Mouse (Mus musculus) spleen, embryonic (tissue): Measurements from ENCODE around the gene Zfp704.

Source experiments
- CTCF ChIA-PET: fragments of 350-600 bp; sonication (Branson Sonifier 250); formaldehyde crosslinking; loops from one replicate; lab custom pipeline; 2022; lab: Charles Lee

The Zfp704 gene

GRCm38 (mm10) chr3:9432796-9433526, 176.9 kb downstream of the Zfp704 start:
- CTCF ChIA-PET, result no interaction called here

DNA sequence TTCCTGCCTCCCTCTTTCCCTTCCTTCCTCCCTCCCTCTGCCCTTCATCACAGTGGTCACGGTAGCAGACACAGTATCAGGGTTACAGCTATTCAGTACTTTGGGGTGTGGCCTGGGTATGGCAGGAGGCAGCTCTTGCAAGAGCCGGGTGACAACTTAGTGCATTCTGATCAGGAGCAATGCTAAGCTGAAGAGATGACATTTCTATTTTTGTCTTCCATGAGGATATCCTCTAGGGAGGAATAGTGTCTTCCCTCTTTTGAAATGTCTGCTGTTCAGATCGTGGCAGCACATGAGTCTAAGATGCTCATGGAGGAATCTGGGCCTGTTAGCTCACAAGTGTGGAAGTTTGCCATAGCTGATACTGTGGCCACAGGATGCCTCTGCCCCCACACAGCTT, 177.7 kb downstream of the Zfp704 start:
- CTCF ChIA-PET, result no interaction called here

- CTCF ChIA-PET, result no interaction called here
Observed at GRCm38 (mm10) chr3:9429946-9430345, 179.9 kb downstream of the Zfp704 start.

- CTCF ChIA-PET, result interaction anchor here (0.5 kb wide), 1 partner anchor 724 kb away, joined by 3 read pairs; no protein-coding TSS in a partner anchor
Observed at GRCm38 (mm10) chr3:9427826-9428225, 182.1 kb downstream of the Zfp704 start.

- CTCF ChIA-PET, result no interaction called here
Observed at GRCm38 (mm10) chr3:9425661-9426060, 184.2 kb downstream of the Zfp704 start.

GRCm38 (mm10) chr3:9424637-9425036, 185.2 kb downstream of the Zfp704 start:
- CTCF ChIA-PET, result no interaction called here

- CTCF ChIA-PET, result no interaction called here
Observed at GRCm38 (mm10) chr3:9423669-9424068, 186.2 kb downstream of the Zfp704 start.

GRCm38 (mm10) chr3:9408896-9409295, 201.0 kb downstream of the Zfp704 start:
- CTCF ChIA-PET, result no interaction called here

DNA sequence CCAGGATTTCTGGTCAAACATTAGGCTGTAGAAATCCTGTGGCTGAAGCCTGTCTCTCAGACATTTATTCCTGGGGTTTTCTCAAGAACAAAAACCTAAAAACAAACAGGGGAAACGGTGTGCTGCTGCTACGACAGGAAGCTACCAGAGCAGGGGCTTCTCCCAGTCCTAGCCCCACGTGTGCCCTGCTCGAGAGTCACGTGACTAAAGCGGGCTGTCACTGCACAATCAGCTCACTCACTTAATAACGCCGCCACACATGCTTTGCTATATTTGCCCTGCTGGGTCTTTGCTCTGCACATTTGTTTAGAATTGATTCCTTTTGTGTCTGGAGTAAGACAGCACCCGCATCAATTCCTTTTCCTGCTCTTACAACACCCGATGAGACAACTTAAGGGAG, 202.1 kb downstream of the Zfp704 start:
- CTCF ChIA-PET, result no interaction called here

- CTCF ChIA-PET, result no interaction called here
Observed at GRCm38 (mm10) chr3:9407119-9407546, 202.8 kb downstream of the Zfp704 start.

DNA sequence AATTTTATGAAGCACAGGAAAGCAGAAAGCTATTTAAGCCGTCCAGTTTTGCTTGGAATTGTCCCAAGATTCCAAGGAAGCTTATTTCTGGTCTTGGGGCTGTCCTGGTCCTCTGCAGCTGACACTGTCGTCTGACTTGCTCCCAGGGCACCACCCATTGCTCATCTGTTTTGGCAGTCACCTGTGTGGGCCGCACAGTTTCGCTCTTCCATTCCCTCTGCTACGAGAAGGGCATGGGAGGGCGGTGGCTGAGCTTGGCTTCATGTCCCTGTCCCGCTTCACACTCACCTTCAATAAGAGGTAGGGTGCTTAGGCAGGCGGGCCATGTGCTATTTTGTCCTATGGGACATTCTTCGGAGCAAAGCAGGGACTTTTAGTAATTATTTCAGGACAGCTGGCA, 204.5 kb downstream of the Zfp704 start:
- CTCF ChIA-PET, result no interaction called here

DNA sequence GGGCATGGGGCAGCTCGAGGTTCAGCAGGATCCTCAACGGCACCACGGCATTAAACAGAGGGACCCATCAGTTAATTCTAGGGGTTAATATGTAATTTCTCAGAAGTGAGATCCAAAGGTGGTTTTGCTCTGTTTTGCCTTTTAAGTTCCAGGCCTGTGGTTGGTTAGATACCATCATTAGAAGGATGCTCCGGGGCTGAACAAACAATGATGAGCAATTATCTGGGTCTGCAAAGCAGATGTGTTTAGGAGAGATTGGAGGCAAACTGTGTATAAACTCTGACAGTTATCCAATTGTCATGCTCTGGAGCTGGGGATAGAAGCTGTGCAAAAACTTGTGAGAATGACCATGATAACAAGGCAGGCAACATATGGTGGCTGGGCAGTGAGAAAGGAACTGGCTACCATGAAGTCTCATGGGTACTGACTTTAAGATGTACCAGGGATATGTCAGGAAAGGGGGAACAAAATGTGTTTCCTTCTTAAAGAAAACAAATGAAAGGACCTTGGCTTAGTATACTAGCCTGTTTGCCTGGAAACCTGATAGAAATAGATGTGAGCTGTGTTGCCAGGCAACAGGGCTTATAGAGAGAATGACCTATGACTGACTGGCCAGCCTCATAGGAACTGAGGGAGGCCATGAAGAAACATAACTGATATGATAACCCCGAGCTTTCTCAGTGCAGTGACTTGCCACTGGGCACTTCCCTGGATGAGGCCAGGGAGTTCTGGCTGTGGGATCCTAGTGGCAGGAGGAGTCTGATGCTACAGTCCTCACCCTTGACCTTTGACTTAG, 206.4 kb downstream of the Zfp704 start:
- CTCF ChIA-PET, result no interaction called here

DNA sequence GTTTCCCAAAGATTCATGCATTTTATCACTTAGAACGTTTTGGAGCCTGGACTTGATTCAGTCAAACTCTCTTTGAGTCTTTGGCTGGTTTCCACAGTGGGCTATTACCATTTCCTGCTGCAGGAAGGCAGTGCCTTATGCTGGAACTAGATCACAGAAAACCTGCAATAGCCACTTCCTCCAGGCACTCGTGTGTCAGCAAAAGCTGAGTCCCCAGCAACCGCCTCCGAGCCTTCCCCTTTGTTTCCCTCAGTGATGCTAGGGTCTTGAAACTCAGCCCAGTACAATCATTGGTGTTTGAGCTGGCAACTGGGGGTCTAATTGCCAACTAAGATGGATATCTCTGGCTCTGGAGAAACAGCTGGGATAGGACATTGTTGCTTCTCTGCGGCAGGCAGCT, 207.0 kb downstream of the Zfp704 start:
- CTCF ChIA-PET, result no interaction called here

DNA sequence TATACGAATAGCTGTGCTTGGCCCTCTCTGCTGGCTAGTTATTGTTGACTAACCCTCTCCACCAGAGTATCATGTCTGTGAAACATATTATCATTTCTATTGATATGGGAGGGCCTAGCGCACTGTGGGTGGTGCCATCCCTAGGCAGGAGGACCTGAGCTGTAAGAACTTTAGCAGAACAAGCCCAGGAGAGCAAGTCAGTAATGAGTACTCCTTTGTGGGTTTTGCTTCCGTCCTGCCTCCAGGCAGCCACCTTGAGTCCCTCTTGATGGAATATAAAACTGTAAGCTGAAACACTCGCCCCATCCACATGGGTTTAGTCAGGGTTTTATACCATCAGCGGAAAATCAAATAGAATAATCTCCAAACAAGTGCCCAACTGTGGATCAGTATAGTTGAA, 207.5 kb downstream of the Zfp704 start:
- CTCF ChIA-PET, result no interaction called here

- CTCF ChIA-PET, result no interaction called here
Observed at GRCm38 (mm10) chr3:9401685-9402084, 208.2 kb downstream of the Zfp704 start.

GRCm38 (mm10) chr3:9400886-9401221, 209.0 kb downstream of the Zfp704 start:
- CTCF ChIA-PET, result interaction anchor here (0.8 kb wide), 1 partner anchor 387 kb away, joined by 8 read pairs; no protein-coding TSS in a partner anchor

DNA sequence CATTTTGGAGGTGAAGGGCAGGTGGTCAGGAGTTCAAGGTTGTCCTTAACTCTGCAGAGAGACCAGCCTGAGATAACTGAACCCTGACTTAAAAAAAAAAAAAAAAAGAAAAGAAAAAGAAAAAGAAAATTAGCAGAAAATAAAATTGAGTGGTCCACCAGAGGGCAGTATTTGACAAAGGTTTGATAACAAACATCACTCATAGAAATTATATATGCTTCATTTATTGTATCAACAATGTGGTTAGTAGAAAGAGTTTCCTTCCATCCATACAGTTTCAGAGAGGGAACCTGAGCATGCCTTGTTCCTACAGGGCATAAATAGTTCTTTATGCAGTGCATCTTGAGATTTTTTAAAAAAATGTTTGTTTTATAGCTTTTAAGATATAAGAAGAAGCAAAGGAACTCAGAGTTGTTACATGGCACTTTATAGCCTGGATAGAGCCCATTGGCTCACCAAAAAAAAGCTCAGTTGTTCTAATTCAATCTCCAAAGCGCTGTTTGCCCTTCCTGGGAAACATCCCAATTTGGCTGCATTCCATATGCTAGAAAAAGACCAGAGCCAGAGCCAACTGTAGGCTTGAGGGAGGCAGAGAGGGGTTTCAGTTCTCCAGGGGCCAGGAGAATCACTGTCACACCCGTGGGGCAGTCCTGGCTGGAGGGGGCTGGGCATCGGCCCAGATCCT, 209.5 kb downstream of the Zfp704 start:
- CTCF ChIA-PET, result interaction anchor here (0.6 to 0.8 kb wide), 2 partner anchors 339 to 387 kb away, joined by 8 to 9 read pairs; no protein-coding TSS in a partner anchor

- CTCF ChIA-PET, result no interaction called here
Observed at GRCm38 (mm10) chr3:9398271-9398670, 211.6 kb downstream of the Zfp704 start.
